Mouse (Mus musculus): ENCODE measurements around the gene Ctsl.

The Ctsl gene

GRCm38 (mm10) chr13:64370173-64370940, at the start of gene Ctsl:
Gene Ctsl (minus strand): TSS chr13:64370890.
- ChIA-PET CTCF (interaction anchor here in 1 of 4 experiments (0.6 kb wide), 1 partner anchor 23 kb away, joined by 7 read pairs; no protein-coding TSS in a partner anchor), POLR2A (interaction anchor here (0.7 to 4.2 kb wide), 44 partner anchors 8 to 939 kb away, joined by 3 to 64 read pairs (median 5); partner anchors contain the start of genes Aaed1 (in 2 of the 4), Cdk20 (in 1 of the 4), Ercc6l2 (in 1 of the 4) and Habp4 (in 1 of the 4))

- CTCF ChIA-PET, result no interaction called here
- POLR2A ChIA-PET, result interaction anchor here in 2 of 4 experiments (1.3 to 1.4 kb wide), 2 partner anchors 12 to 15 kb away, joined by 3 read pairs; no protein-coding TSS in a partner anchor
Measured at GRCm38 (mm10) chr13:64416955-64417601, 46.4 kb upstream of the Ctsl start.

GRCm38 (mm10) chr13:64415659-64416058, 45.0 kb upstream of the Ctsl start:
- CTCF ChIA-PET, result no interaction called here
- POLR2A ChIA-PET, result interaction anchor here in 1 of 4 experiments (0.7 kb wide), 1 partner anchor 1142 kb away, joined by 4 read pairs; no protein-coding TSS in a partner anchor

GRCm38 (mm10) chr13:64412752-64413257, 42.1 kb upstream of the Ctsl start:
- POLR2A ChIA-PET, result no interaction called here

GRCm38 (mm10) chr13:64411282-64411681, 40.6 kb upstream of the Ctsl start:
- ChIA-PET POLR2A (interaction anchor here in 2 of 4 experiments (0.6 to 1.6 kb wide), 3 partner anchors 42 to 164 kb away, joined by 3 to 7 read pairs (median 3); no protein-coding TSS in a partner anchor), CTCF (no interaction called here)

More at GRCm38 (mm10) chr13:64412752-64413257, 42.1 kb upstream of the Ctsl start:
- CTCF ChIA-PET, result interaction anchor here in 1 of 4 experiments (0.9 kb wide), 1 partner anchor 52 kb away, joined by 3 read pairs; no protein-coding TSS in a partner anchor

GRCm38 (mm10) chr13:64410604-64411003, 39.9 kb upstream of the Ctsl start:
- POLR2A ChIA-PET, result interaction anchor here in 2 of 4 experiments (0.6 to 1.6 kb wide), 5 partner anchors 41 to 255 kb away, joined by 3 to 7 read pairs (median 3); no protein-coding TSS in a partner anchor
- CTCF ChIA-PET, result interaction anchor here in 1 of 4 experiments (0.7 kb wide), 1 partner anchor 371 kb away, joined by 5 read pairs; no protein-coding TSS in a partner anchor

- POLR2A ChIA-PET, result interaction anchor here in 2 of 4 experiments (0.6 to 1.9 kb wide), 5 partner anchors 11 to 1943 kb away, joined by 3 to 7 read pairs (median 4); no protein-coding TSS in a partner anchor
- CTCF ChIA-PET, result no interaction called here
Measured at GRCm38 (mm10) chr13:64407992-64408391, 37.3 kb upstream of the Ctsl start.

GRCm38 (mm10) chr13:64405550-64405949, 34.9 kb upstream of the Ctsl start:
- CTCF ChIA-PET, result interaction anchor here in 1 of 4 experiments (0.7 kb wide), 1 partner anchor 77 kb away, joined by 3 read pairs; no protein-coding TSS in a partner anchor
- POLR2A ChIA-PET, result interaction anchor here in 2 of 4 experiments (0.6 to 1.6 kb wide), 9 partner anchors 8 to 603 kb away, joined by 3 to 8 read pairs (median 5); partner anchors contain the start of gene Cdk20 (in 1 of the 2)

GRCm38 (mm10) chr13:64403519-64403918, 32.8 kb upstream of the Ctsl start:
- POLR2A ChIA-PET, result no interaction called here
- CTCF ChIA-PET, result interaction anchor here in 2 of 4 experiments (0.6 to 1.1 kb wide), 2 partner anchors 29 to 91 kb away, joined by 3 to 4 read pairs; partner anchors contain the start of genes Aaed1 (in 1 of the 2) and Cdk20 (in 1 of the 2)

- CTCF ChIA-PET, result no interaction called here
Measured at GRCm38 (mm10) chr13:64402951-64403460, 32.3 kb upstream of the Ctsl start.

GRCm38 (mm10) chr13:64402504-64402949, 31.8 kb upstream of the Ctsl start:
- CTCF ChIA-PET, result no interaction called here
- POLR2A ChIA-PET, result no interaction called here

More at GRCm38 (mm10) chr13:64402951-64403460, 32.3 kb upstream of the Ctsl start:
- POLR2A ChIA-PET, result no interaction called here

GRCm38 (mm10) chr13:64402006-64402405, 31.3 kb upstream of the Ctsl start:
- POLR2A ChIA-PET, result no interaction called here
- CTCF ChIA-PET, result interaction anchor here in 1 of 4 experiments (0.7 kb wide), 1 partner anchor 86 kb away, joined by 3 read pairs; no protein-coding TSS in a partner anchor

- ChIA-PET POLR2A (interaction anchor here in 1 of 4 experiments (0.6 kb wide), 1 partner anchor 135 kb away, joined by 3 read pairs; no protein-coding TSS in a partner anchor), CTCF (interaction anchor here in 1 of 4 experiments (0.6 kb wide), 1 partner anchor 57 kb away, joined by 3 read pairs; no protein-coding TSS in a partner anchor)
Measured at GRCm38 (mm10) chr13:64400801-64401361, 30.2 kb upstream of the Ctsl start.

- ChIA-PET POLR2A (no interaction called here), CTCF (interaction anchor here in 2 of 4 experiments (0.5 to 0.6 kb wide), 2 partner anchors 97 to 118 kb away, joined by 4 read pairs; no protein-coding TSS in a partner anchor)
Measured at GRCm38 (mm10) chr13:64399906-64400305, 29.2 kb upstream of the Ctsl start.

- POLR2A ChIA-PET, result interaction anchor here in 2 of 4 experiments (0.9 to 3.2 kb wide), 10 partner anchors 7 to 336 kb away, joined by 3 to 25 read pairs (median 6); partner anchors contain the start of genes Cdc14b (in 1 of the 2) and Cdk20 (in 1 of the 2)
- CTCF ChIA-PET, result no interaction called here
Measured at GRCm38 (mm10) chr13:64398065-64398464, 27.4 kb upstream of the Ctsl start.

- POLR2A ChIA-PET, result interaction anchor here in 3 of 4 experiments (0.6 to 3.2 kb wide), 22 partner anchors 8 to 884 kb away, joined by 3 to 25 read pairs (median 4); partner anchors contain the start of genes Cdc14b (in 1 of the 3), Cdk20 (in 1 of the 3) and Ctsl (in 1 of the 3)
- CTCF ChIA-PET, result interaction anchor here in 1 of 4 experiments (0.6 kb wide), 1 partner anchor 752 kb away, joined by 3 read pairs; no protein-coding TSS in a partner anchor
Measured at GRCm38 (mm10) chr13:64396979-64397378, 26.3 kb upstream of the Ctsl start.

GRCm38 (mm10) chr13:64388415-64388814, 17.7 kb upstream of the Ctsl start:
- POLR2A ChIA-PET, result interaction anchor here in 1 of 4 experiments (0.9 to 1.4 kb wide), 2 partner anchors 16 to 17 kb away, joined by 3 read pairs; partner anchors contain the start of gene Ctsl

GRCm38 (mm10) chr13:64386048-64386447, 15.4 kb upstream of the Ctsl start:
- ChIA-PET POLR2A (no interaction called here), CTCF (no interaction called here)

More at GRCm38 (mm10) chr13:64388415-64388814, 17.7 kb upstream of the Ctsl start:
- CTCF ChIA-PET, result no interaction called here
